Mouse (Mus musculus): Measurements from ENCODE around the gene Gm44965. TPM values are rescaled to one million over a fixed set of nuclear protein-coding genes. Genes with fewer than 3 reads are reported as not detected.

Gm44965 gene
- polyA plus RNA-seq, 1 experiment from 2014 or later: not detected

DNA sequence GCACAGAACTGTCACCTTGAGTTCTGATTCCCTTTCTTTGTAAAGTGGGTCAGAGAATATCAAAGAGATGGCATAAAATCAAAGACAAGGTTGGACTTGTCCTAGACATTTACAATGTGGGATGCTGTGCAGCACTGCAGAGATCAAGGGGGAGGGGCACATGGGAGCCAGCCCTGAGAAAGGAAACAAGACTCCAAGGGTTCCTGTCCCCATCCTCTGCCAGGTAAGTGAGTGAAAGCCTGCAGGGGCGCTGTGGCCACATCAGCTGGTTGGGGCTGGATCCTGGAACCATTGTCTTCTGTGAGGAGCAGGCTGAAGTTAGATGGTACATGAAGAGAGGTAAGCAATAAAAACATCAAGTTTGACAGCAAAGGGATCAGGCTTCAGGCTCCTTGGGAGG, 29.7 kb downstream of the Gm44965 start:
- DNase-seq (ENCODE audit: low spot score) (no peak), ATAC-seq (ENCODE audit: insufficient number of reproducible peaks, low FRiP score, low TSS enrichment, low read depth) (no peak)
- Histone ChIP-seq H3K4me1 (ENCODE audit: control insufficient read depth, insufficient read depth, low read length) (no peaks in the 10 kb centered on the region), H3K4me2 (ENCODE audit: low read depth, severe bottlenecking) (no peak overlapping the region), H3K27ac (replicated peaks; ENCODE audit: low read depth, low read length) (no peak overlapping the region), H3K27me3 (ENCODE audit: control insufficient read depth, insufficient read depth, low read length) (peaks cover 10% of the 10 kb centered on the region), H3K36me3 (ENCODE audit: control insufficient read depth, insufficient read depth, low read length) (peaks cover 12% of the 10 kb centered on the region), H3K9ac (ENCODE audit: low read length) (no peak overlapping the region), H3K9me3 (ENCODE audit: control insufficient read depth, low read length) (no peaks in the 10 kb centered on the region), H3K4me3 (ENCODE audit: low read depth, low read length) (no peak overlapping the region)
- WGBS: 42% methylated on average over 1 of the region's 1 CpGs

DNA sequence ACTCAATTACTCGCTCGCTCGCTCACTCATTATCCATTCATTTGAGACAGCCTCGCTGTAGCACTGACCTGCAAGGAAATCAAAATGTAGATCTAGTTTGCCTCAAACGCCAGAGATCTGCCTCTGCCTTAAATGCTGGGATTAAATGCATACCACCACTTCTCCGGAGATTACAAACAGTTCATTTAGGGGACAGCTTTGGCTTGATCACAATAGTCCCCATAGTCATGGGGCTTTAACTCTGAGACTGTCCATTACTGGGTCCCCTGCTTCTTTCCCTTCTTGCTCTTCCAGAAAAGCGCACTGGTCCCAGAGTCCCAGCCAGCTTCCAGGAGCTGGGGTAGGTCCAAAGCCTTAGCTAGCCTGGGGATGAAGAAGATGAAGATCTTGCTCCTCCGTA, 32.7 kb downstream of the Gm44965 start, which contains the start of gene AI854703:
AI854703 (plus strand) TSS at position 301 of the 400 bp plus-strand sequence.
- Histone ChIP-seq H3K9me3 (ENCODE audit: control insufficient read depth, low read length) (no peaks in the 10 kb centered on the region), H3K4me3 (ENCODE audit: low read depth, low read length) (peak within 1 kb of the TSS; percentile 46), H3K9ac (ENCODE audit: low read length) (peak within 1 kb of the TSS; percentile 47; the same call in 1 of the 2 replicates), H3K4me2 (ENCODE audit: low read depth, severe bottlenecking) (peak within 1 kb of the TSS; percentile 77), H3K27ac (replicated peaks; ENCODE audit: low read depth, low read length) (no peak within 1 kb of the TSS), H3K4me1 (ENCODE audit: control insufficient read depth, insufficient read depth, low read length) (peaks cover 5% of the 10 kb centered on the region), H3K36me3 (ENCODE audit: control insufficient read depth, insufficient read depth, low read length) (no peaks in the 10 kb centered on the region), H3K27me3 (ENCODE audit: control insufficient read depth, insufficient read depth, low read length) (peaks cover 26% of the 10 kb centered on the region)
- DNase-seq (ENCODE audit: low spot score): no peak
- WGBS: 30% methylated on average over 8 of the region's 8 CpGs
- no peak for ATAC-seq (ENCODE audit: insufficient number of reproducible peaks, low FRiP score, low TSS enrichment, low read depth)

DNA sequence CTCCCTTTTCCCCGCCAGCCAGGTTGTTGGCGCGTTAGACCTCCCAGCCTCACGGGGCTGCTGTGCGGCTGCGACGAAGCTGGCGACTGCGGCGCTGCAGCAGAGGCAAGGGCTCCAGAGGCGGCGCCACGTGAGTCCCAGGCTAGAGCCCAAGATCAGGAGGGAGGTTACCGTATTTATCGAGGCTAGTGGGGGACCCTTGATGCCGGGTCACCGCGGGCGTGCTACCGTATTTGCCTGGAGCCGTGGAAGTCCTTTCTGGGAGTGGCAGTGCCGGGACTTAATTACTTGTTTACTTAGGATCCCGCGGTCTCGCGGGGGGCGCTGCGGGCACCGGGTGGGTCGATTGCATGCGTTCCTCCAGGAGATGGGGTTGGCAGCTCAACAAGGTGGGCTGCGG, 33.2 kb downstream of the Gm44965 start:
- H3K27me3 ChIP-seq (ENCODE audit: control insufficient read depth, insufficient read depth, low read length): peaks cover 26% of the 10 kb centered on the region

DNA sequence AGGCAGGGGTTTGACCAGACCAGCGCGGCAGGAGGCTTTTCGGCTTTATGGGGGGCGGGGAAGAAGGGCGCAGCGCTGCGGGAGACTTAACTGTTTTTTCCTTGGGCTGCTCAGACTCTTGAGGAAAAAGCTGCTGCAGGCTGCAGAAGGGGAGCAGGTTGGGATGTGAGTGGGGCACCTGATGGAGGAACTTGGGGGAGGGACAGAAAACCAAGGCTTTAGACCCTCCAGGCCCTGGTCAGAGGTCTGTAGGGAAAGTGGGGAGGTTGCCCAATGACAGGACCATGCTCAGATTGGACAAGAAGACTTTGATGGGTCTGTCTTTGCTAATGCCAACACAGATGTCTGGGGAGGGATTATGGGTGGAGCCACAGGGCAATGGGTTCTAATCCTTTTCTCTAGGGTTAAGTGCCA, 33.8 kb downstream of the Gm44965 start:
- H3K27me3 ChIP-seq (ENCODE audit: control insufficient read depth, insufficient read depth, low read length): peaks cover 26% of the 10 kb centered on the region
- peak overlapping the region; percentile 47; the same call in 1 of the 2 replicates for H3K9ac ChIP-seq (ENCODE audit: low read length)
- whole genome bisulfite sequencing: 3% methylated on average over 7 of the region's 7 CpGs

More for the DNA sequence above, 33.2 kb downstream of the Gm44965 start:
- WGBS: under 1% methylated on average over 32 of the region's 32 CpGs
- Histone ChIP-seq H3K27ac (replicated peaks; ENCODE audit: low read depth, low read length) (no peak overlapping the region), H3K9me3 (ENCODE audit: control insufficient read depth, low read length) (no peaks in the 10 kb centered on the region), H3K4me1 (ENCODE audit: control insufficient read depth, insufficient read depth, low read length) (peaks cover 5% of the 10 kb centered on the region), H3K36me3 (ENCODE audit: control insufficient read depth, insufficient read depth, low read length) (no peaks in the 10 kb centered on the region), H3K9ac (ENCODE audit: low read length) (peak overlapping the region; percentile 47; the same call in 1 of the 2 replicates), H3K4me2 (ENCODE audit: low read depth, severe bottlenecking) (peak overlapping the region; percentile 77), H3K4me3 (ENCODE audit: low read depth, low read length) (peak overlapping the region; percentile 46)
- ATAC-seq (ENCODE audit: insufficient number of reproducible peaks, low FRiP score, low TSS enrichment, low read depth): 0 out of 2 replicates have a peak, but pooled peaks have one; percentile 29
- peak; percentile 74 for DNase-seq (ENCODE audit: low spot score)

DNA sequence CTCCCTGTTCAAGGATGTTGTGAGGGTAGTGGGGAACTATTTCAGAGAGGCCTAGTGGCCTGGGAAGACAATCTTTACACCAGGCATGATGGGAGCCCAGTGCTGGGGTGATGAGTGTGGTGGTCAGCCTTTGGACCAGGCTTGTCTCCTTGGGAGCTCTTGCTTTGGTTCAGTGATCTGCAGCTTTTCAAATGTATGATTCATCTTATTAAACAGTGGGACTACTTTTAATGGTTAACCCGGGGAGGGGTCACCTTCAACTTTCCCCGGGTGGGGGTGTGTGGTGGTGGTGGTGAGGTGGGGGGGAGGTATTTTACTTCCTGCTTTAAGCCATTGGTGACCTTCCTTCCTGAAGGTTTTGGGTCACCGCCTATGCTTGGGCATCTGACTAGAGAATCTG, 34.6 kb downstream of the Gm44965 start:
- no peak overlapping the region for H3K4me3 ChIP-seq (ENCODE audit: low read depth, low read length)
- 72% methylated on average over 3 of the region's 3 CpGs for WGBS
- H3K36me3 ChIP-seq (ENCODE audit: control insufficient read depth, insufficient read depth, low read length): no peaks in the 10 kb centered on the region
- H3K27ac ChIP-seq (replicated peaks; ENCODE audit: low read depth, low read length): no peak overlapping the region
- H3K4me2 ChIP-seq (ENCODE audit: low read depth, severe bottlenecking): no peak overlapping the region
- H3K4me1 ChIP-seq (ENCODE audit: control insufficient read depth, insufficient read depth, low read length): peaks cover 5% of the 10 kb centered on the region
- H3K27me3 ChIP-seq (ENCODE audit: control insufficient read depth, insufficient read depth, low read length): peaks cover 26% of the 10 kb centered on the region
- no peak overlapping the region for H3K9ac ChIP-seq (ENCODE audit: low read length)
- DNase-seq (ENCODE audit: low spot score): no peak
- ATAC-seq (ENCODE audit: insufficient number of reproducible peaks, low FRiP score, low TSS enrichment, low read depth): no peak
- H3K9me3 ChIP-seq (ENCODE audit: control insufficient read depth, low read length): no peaks in the 10 kb centered on the region

More for the DNA sequence above, 33.8 kb downstream of the Gm44965 start:
- DNase-seq (ENCODE audit: low spot score) (no peak), ATAC-seq (ENCODE audit: insufficient number of reproducible peaks, low FRiP score, low TSS enrichment, low read depth) (no peak)
- H3K4me3 ChIP-seq (ENCODE audit: low read depth, low read length): peak overlapping the region; percentile 46
- H3K36me3 ChIP-seq (ENCODE audit: control insufficient read depth, insufficient read depth, low read length): no peaks in the 10 kb centered on the region
- peaks cover 5% of the 10 kb centered on the region for H3K4me1 ChIP-seq (ENCODE audit: control insufficient read depth, insufficient read depth, low read length)
- H3K27ac ChIP-seq (replicated peaks; ENCODE audit: low read depth, low read length): no peak overlapping the region
- peak overlapping the region; percentile 77 for H3K4me2 ChIP-seq (ENCODE audit: low read depth, severe bottlenecking)
- H3K9me3 ChIP-seq (ENCODE audit: control insufficient read depth, low read length): no peaks in the 10 kb centered on the region

DNA sequence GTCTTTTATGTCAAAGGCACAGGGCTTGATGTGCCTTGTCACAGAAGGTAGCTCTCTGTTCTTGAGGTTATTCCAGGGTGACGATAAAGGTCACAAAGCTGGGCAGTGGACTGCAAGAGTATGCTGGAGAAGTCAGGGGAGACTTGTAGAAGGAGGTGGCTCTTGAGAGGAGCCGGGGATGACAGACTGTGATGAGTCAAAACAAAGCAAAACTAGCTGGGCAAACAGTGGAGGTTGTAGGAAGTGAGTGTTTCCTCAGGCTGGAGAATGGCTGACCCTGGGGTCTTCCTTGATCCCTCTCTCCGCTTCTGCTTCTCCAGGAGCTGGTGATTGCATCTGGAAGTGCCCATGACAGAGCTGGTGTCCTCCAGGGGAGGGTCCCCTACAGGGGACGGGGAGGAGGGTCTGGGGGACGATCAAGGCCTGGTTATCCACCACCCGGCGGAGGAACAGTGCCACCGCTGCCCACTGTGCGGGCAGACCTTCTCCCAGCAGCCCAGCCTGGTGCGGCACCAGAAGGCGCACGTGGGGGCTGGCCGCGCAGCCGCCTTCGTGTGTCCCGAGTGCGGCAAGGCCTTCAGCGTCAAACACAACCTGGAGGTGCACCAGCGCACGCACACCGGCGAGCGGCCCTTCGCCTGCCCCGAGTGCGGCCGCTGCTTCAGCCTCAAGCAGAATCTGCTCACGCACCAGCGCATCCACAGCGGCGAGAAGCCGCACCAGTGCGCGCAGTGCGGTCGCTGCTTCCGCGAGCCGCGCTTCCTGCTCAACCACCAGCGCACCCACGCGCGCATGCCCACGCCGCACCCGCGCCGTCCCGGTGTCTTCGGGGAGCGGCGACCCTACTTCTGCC, 35.3 kb downstream of the Gm44965 start:
- ATAC-seq (ENCODE audit: insufficient number of reproducible peaks, low FRiP score, low TSS enrichment, low read depth) (no peak), DNase-seq (ENCODE audit: low spot score) (no peak)

DNA sequence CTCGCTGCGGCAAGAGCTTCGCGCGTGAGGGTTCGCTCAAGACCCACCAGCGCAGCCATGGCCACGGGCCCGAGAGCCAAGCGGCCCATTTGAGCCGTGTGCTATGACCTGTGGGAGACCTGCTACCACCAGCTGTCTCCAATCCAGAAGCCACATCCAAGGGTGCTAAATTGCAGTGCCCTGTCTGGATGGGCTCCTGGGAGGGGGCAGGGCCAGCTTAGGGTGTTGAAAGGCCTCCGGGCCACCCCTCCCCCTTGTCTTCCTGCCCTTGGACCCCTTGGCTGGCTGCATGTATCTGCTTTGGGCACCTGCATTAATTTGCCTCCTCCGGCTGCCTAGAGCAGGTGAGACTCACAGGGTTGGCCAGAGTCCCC, 35.9 kb downstream of the Gm44965 start:
- Histone ChIP-seq H3K4me3 (ENCODE audit: low read depth, low read length) (peak overlapping the region; percentile 35), H3K27me3 (ENCODE audit: control insufficient read depth, insufficient read depth, low read length) (peaks cover 26% of the 10 kb centered on the region), H3K36me3 (ENCODE audit: control insufficient read depth, insufficient read depth, low read length) (no peaks in the 10 kb centered on the region), H3K9me3 (ENCODE audit: control insufficient read depth, low read length) (no peaks in the 10 kb centered on the region), H3K27ac (replicated peaks; ENCODE audit: low read depth, low read length) (no peak overlapping the region), H3K4me2 (ENCODE audit: low read depth, severe bottlenecking) (peak overlapping the region; percentile 85), H3K4me1 (ENCODE audit: control insufficient read depth, insufficient read depth, low read length) (peaks cover 5% of the 10 kb centered on the region), H3K9ac (ENCODE audit: low read length) (0 out of 2 replicates have a peak overlapping the region, but pooled peaks have one; percentile 49)
- DNase-seq (ENCODE audit: low spot score) (peak; percentile 49), ATAC-seq (ENCODE audit: insufficient number of reproducible peaks, low FRiP score, low TSS enrichment, low read depth) (no peak; the same call in 1 of the 2 replicates)
- WGBS: 14% methylated on average over 13 of the region's 13 CpGs

More for the DNA sequence above, 35.3 kb downstream of the Gm44965 start:
- Histone ChIP-seq H3K9me3 (ENCODE audit: control insufficient read depth, low read length) (no peaks in the 10 kb centered on the region), H3K4me2 (ENCODE audit: low read depth, severe bottlenecking) (peak overlapping the region; percentile 85), H3K4me3 (ENCODE audit: low read depth, low read length) (peak overlapping the region; percentile 35), H3K27me3 (ENCODE audit: control insufficient read depth, insufficient read depth, low read length) (peaks cover 26% of the 10 kb centered on the region), H3K4me1 (ENCODE audit: control insufficient read depth, insufficient read depth, low read length) (peaks cover 5% of the 10 kb centered on the region), H3K27ac (replicated peaks; ENCODE audit: low read depth, low read length) (no peak overlapping the region), H3K36me3 (ENCODE audit: control insufficient read depth, insufficient read depth, low read length) (no peaks in the 10 kb centered on the region), H3K9ac (ENCODE audit: low read length) (peak overlapping the region; percentile 49; the same call in 1 of the 2 replicates)
- 9% methylated on average over 54 of the region's 54 CpGs for WGBS

DNA sequence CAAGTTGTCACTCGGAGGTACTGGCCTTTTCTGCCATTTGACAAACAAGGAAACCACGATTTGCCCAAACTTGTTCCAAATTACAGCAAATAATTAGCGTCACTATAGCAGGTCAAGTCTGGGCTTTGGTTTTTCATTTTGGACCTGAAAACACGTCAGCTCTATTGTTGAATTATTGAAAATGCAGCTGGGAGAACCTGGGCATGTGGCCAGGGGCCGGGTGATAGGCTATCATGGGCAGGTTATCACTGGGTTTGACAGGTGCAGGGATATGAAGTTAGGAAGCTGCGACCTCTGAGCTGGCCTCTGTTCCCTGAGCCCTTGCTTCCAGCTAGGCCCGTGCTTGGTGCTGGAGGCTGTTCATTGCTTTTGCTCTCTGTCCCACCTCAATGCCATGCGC, 37.1 kb downstream of the Gm44965 start:
- ATAC-seq (ENCODE audit: insufficient number of reproducible peaks, low FRiP score, low TSS enrichment, low read depth) (no peak), DNase-seq (ENCODE audit: low spot score) (no peak)
- Histone ChIP-seq H3K9me3 (ENCODE audit: control insufficient read depth, low read length) (no peaks in the 10 kb centered on the region), H3K4me1 (ENCODE audit: control insufficient read depth, insufficient read depth, low read length) (peaks cover 5% of the 10 kb centered on the region), H3K9ac (ENCODE audit: low read length) (no peak overlapping the region), H3K4me3 (ENCODE audit: low read depth, low read length) (no peak overlapping the region), H3K36me3 (ENCODE audit: control insufficient read depth, insufficient read depth, low read length) (no peaks in the 10 kb centered on the region), H3K27ac (replicated peaks; ENCODE audit: low read depth, low read length) (no peak overlapping the region), H3K27me3 (ENCODE audit: control insufficient read depth, insufficient read depth, low read length) (peaks cover 26% of the 10 kb centered on the region), H3K4me2 (ENCODE audit: low read depth, severe bottlenecking) (no peak overlapping the region)
- WGBS: 89% methylated on average over 8 of the region's 8 CpGs
